Mouse (Mus musculus) cerebellum, postnatal 36 days (tissue): ENCODE measurements around the gene Cyp8b1.
A peak's percentile ranks its signal among the peaks of the same experiment; 100 is the strongest.

Experiments
- DNase-seq, 2 experiments: peaks; one replicate each; pipeline ENCODE4 v3.0.0; 2021 to 2022; ENCODE audit warnings: mixed read lengths in 2 of 2

Gene Cyp8b1

GRCm38 (mm10) chr9:121916102-121916501 lies at the start of gene Cyp8b1:
TSS of gene Cyp8b1 (minus strand) at chr9:121916305.
- no peak for DNase-seq

GRCm38 (mm10) chr9:121964941-121965340 lies 48.8 kb upstream of the Cyp8b1 start:
- peak; percentile 47 to 60 for DNase-seq

GRCm38 (mm10) chr9:121959966-121960635 lies 44.0 kb upstream of the Cyp8b1 start:
- DNase-seq = no peak

GRCm38 (mm10) chr9:121952596-121952995 lies 36.5 kb upstream of the Cyp8b1 start:
- DNase-seq = no peak

GRCm38 (mm10) chr9:121951114-121951423 lies 35.0 kb upstream of the Cyp8b1 start:
- no peak for DNase-seq

- DNase-seq = peak; percentile 57 to 64
Measured at GRCm38 (mm10) chr9:121950418-121951113, 34.5 kb upstream of the Cyp8b1 start, which contains the start of gene Fam198a. TSS of gene Fam198a (plus strand) at chr9:121950988.

GRCm38 (mm10) chr9:121948431-121948830 lies 32.3 kb upstream of the Cyp8b1 start:
- DNase-seq = no peak

GRCm38 (mm10) chr9:121947784-121948183 lies 31.7 kb upstream of the Cyp8b1 start:
- peak; percentile 73 to 75 for DNase-seq

- DNase-seq = no peak
Measured at GRCm38 (mm10) chr9:121943628-121944027, 27.5 kb upstream of the Cyp8b1 start.

GRCm38 (mm10) chr9:121943005-121943404 lies 26.9 kb upstream of the Cyp8b1 start:
- no peak for DNase-seq

GRCm38 (mm10) chr9:121937944-121938355 lies 21.8 kb upstream of the Cyp8b1 start:
- DNase-seq = peak in 1 of 2 experiments; percentile 18

- DNase-seq = peak in 1 of 2 experiments; percentile 13
Measured at GRCm38 (mm10) chr9:121937451-121937864, 21.4 kb upstream of the Cyp8b1 start.

- peak; percentile 10 to 34 for DNase-seq
Measured at GRCm38 (mm10) chr9:121936952-121937351, 20.8 kb upstream of the Cyp8b1 start.

GRCm38 (mm10) chr9:121934856-121935255 lies 18.8 kb upstream of the Cyp8b1 start:
- no peak for DNase-seq

- peak; percentile 52 to 63 for DNase-seq
Measured at GRCm38 (mm10) chr9:121928498-121928897, 12.4 kb upstream of the Cyp8b1 start.

GRCm38 (mm10) chr9:121927721-121928120 lies 11.6 kb upstream of the Cyp8b1 start:
- DNase-seq = no peak

- no peak for DNase-seq
Measured at GRCm38 (mm10) chr9:121926634-121927405, 10.7 kb upstream of the Cyp8b1 start.

GRCm38 (mm10) chr9:121925959-121926358 lies 9.9 kb upstream of the Cyp8b1 start:
- no peak for DNase-seq

GRCm38 (mm10) chr9:121924901-121925560 lies 8.9 kb upstream of the Cyp8b1 start:
- DNase-seq = no peak

GRCm38 (mm10) chr9:121923906-121924305 lies 7.8 kb upstream of the Cyp8b1 start:
- no peak for DNase-seq

- no peak for DNase-seq
Measured at GRCm38 (mm10) chr9:121923443-121923842, 7.3 kb upstream of the Cyp8b1 start.

GRCm38 (mm10) chr9:121919027-121919501 lies 3.0 kb upstream of the Cyp8b1 start:
- no peak for DNase-seq

GRCm38 (mm10) chr9:121915056-121915455 lies 1.0 kb downstream of the Cyp8b1 start:
- no peak for DNase-seq
